Mouse (Mus musculus) myocyte (in vitro differentiated cells): Measurements from ENCODE around the gene Calml4.

Source experiments
- CEBPB ChIP-seq: IDR thresholded peaks from 2 replicates; pipeline ENCODE4 v1.6.1; 2011; ENCODE audit warnings: mild to moderate bottlenecking, moderate library complexity; ENCODE audit not compliant: poor library complexity, insufficient read depth, severe bottlenecking
- E2F4 ChIP-seq: IDR thresholded peaks from one replicate; pipeline ENCODE4 v1.6.1; 2011; ENCODE audit warnings: mild to moderate bottlenecking, control low read depth, moderate library complexity; ENCODE audit not compliant: insufficient read depth
- MAX ChIP-seq: IDR thresholded peaks from one replicate; pipeline ENCODE4 v1.6.1; 2011; ENCODE audit warnings: low read depth, mild to moderate bottlenecking, control low read depth
- MYOD1 ChIP-seq, 3 experiments: IDR thresholded peaks; one replicate each; pipeline ENCODE4 v1.6.1; 2011; ENCODE audit warnings: control low read depth in 2 of 3, low read depth in 2 of 3, mild to moderate bottlenecking in 2 of 3, moderate library complexity in 1 of 3; ENCODE audit not compliant: insufficient read length in 2 of 3, control insufficient read depth in 1 of 3
- MYOG ChIP-seq, 3 experiments: IDR thresholded peaks; one replicate each; pipeline ENCODE4 v1.6.1; 2011; ENCODE audit warnings: control low read depth in 2 of 3, low read depth in 2 of 3, mild to moderate bottlenecking in 2 of 3; ENCODE audit not compliant: insufficient read length in 2 of 3, control insufficient read depth in 1 of 3, insufficient read depth in 1 of 3
- POLR2A ChIP-seq: IDR thresholded peaks from one replicate; pipeline ENCODE4 v1.6.1; 2011; ENCODE audit warnings: low read depth, mild to moderate bottlenecking, control low read depth, moderate library complexity; ENCODE audit not compliant: insufficient read length
- POLR2AphosphoS2 ChIP-seq: IDR thresholded peaks from one replicate; pipeline ENCODE4 v1.6.1; 2011; ENCODE audit warnings: low read depth, control low read depth; ENCODE audit not compliant: insufficient read length
- TCF12 ChIP-seq: IDR thresholded peaks from one replicate; pipeline ENCODE4 v1.6.1; 2011; ENCODE audit warnings: mild to moderate bottlenecking, control low read depth; ENCODE audit not compliant: poor library complexity, insufficient read depth, severe bottlenecking
- USF1 ChIP-seq: IDR thresholded peaks from one replicate; pipeline ENCODE4 v1.6.1; 2011; ENCODE audit warnings: low read depth, mild to moderate bottlenecking, control low read depth, moderate library complexity

GRCm38 (mm10) chr9:62810095-62810494 is 47.8 kb upstream of the Calml4 start:
- TF ChIP-seq POLR2A (no peak), USF1 (no peak), TCF12 (no peak), E2F4 (no peak), POLR2AphosphoS2 (no peak), MYOD1 (IDR thresholded peaks at IDR 0.05; ENCODE audit: control insufficient read depth in 1 of 3, insufficient read length in 2 of 3, low read depth in 2 of 3) (no peak), MYOG (IDR thresholded peaks at IDR 0.05; ENCODE audit: control insufficient read depth in 1 of 3, insufficient read depth in 1 of 3, insufficient read length in 2 of 3, low read depth in 2 of 3) (no peak), MAX (no peak), CEBPB (no peak)
